Mouse (Mus musculus) kidney, embryonic 16.5 days (tissue): ENCODE data around the gene Fam219a. TPM values are rescaled to one million over a fixed set of nuclear protein-coding genes. Genes with fewer than 3 reads are reported as not detected.

Experiments
- ATAC-seq: fragments of 200-750 bp; cut with Nextera tagmentation; 2 replicates; pipeline ENCODE4 v1.8.0; 2017; ENCODE audit warnings: moderate TSS enrichment; ENCODE audit not compliant: low FRiP score, low TSS enrichment
- H3K27ac ChIP-seq: fragments of 300-500 bp; sonication (generic); 2 replicates; pipeline ENCODE4 v1.5.1; 2014; ENCODE audit warnings: low read length
- H3K27me3 ChIP-seq: fragments of 300-500 bp; sonication (generic); 2 replicates; pipeline ENCODE4 v1.6.1; 2014; ENCODE audit warnings: low read length, control low read depth, mixed read lengths; ENCODE audit not compliant: insufficient read depth
- H3K36me3 ChIP-seq: fragments of 300-500 bp; sonication (generic); 2 replicates; pipeline ENCODE4 v1.6.1; 2014; ENCODE audit warnings: low read length, control low read depth, mixed read lengths; ENCODE audit not compliant: insufficient read depth
- H3K4me1 ChIP-seq: fragments of 300-500 bp; sonication (generic); 2 replicates; pipeline ENCODE4 v1.6.1; 2014; ENCODE audit warnings: low read length, control low read depth, mixed read lengths; ENCODE audit not compliant: insufficient read depth
- H3K4me2 ChIP-seq: fragments of 300-500 bp; sonication (generic); replicated peaks from 2 replicates; pipeline ENCODE4 v1.6.1; 2014; ENCODE audit warnings: low read depth, low read length
- H3K4me3 ChIP-seq: fragments of 300-500 bp; sonication (generic); 2 replicates; pipeline ENCODE4 v1.5.1; 2014; ENCODE audit warnings: mild to moderate bottlenecking, low read length
- H3K9ac ChIP-seq: fragments of 300-500 bp; sonication (generic); replicated peaks from 2 replicates; pipeline ENCODE4 v1.6.1; 2014; ENCODE audit warnings: low read length
- H3K9me3 ChIP-seq: fragments of 300-500 bp; sonication (generic); 2 replicates; pipeline ENCODE4 v1.6.1; 2016; ENCODE audit warnings: low read length, control low read depth
- WGBS: fragments of 180-500 bp; shearing (Covaris S2); extraction: QIAGEN DNeasy Blood & Tissue Kit; methylation state at CpG from one replicate; pipeline ENCODE4 v1.1.7; 2014; 5-methylcytosine and 5-hydroxymethylcytosine counted together
- polyA plus RNA-seq: library from polyadenylated mRNA; unstranded; fragments of >200 nt; fragmentation: Nextera tagmentation; extraction: Ambion mirVana; gene quantifications from 2 replicates; pipeline ENCODE4 v1.2.1, GENCODE M21; 2015

Fam219a gene
- polyA plus RNA-seq, 1 experiment from 2014 or later = 2.2 TPM

- H3K4me3 ChIP-seq = no peak overlapping the region
- H3K4me2 ChIP-seq = no peak overlapping the region
- H3K4me1 ChIP-seq = no peaks in the 10 kb centered on the region
- no peak overlapping the region for H3K9ac ChIP-seq
- no peaks in the 10 kb centered on the region for H3K36me3 ChIP-seq
- 83% methylated on average over 7 of the region's 7 CpGs for WGBS
- ATAC-seq = no peak
- peaks cover 3% of the 10 kb centered on the region; the same call in 1 of the 2 replicates for H3K27me3 ChIP-seq
- H3K9me3 ChIP-seq = no peaks in the 10 kb centered on the region
- H3K27ac ChIP-seq = no peak overlapping the region
Measured at GRCm38 (mm10) chr4:41583353-41583752, 14.0 kb upstream of the Fam219a start.

DNA sequence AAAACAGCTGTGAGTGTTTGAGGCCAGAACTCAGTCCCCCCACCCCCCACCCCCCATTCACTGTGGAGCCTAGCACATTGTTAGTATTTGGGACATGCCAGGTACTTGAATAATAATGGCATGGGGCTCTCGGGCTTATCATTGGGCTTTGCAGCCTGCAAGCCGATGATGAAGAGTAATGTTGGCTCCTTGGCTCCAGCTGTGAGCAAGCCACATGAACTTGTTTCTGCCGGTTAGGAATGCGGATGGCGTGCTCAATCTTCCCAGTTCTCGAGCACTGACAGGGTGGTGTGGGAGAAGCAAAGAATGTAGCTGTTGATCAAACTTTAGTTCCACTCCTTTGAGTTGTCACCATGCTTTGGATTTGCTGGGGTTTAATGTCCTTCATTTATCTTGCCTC, 6.6 kb upstream of the Fam219a start:
- Histone ChIP-seq H3K27ac (no peak overlapping the region), H3K9me3 (no peaks in the 10 kb centered on the region), H3K9ac (no peak overlapping the region), H3K36me3 (no peaks in the 10 kb centered on the region), H3K4me2 (no peak overlapping the region), H3K4me1 (no peaks in the 10 kb centered on the region), H3K4me3 (no peak overlapping the region), H3K27me3 (no peaks in the 10 kb centered on the region)
- ATAC-seq = no peak
- WGBS = 53% methylated on average over 6 of the region's 6 CpGs

DNA sequence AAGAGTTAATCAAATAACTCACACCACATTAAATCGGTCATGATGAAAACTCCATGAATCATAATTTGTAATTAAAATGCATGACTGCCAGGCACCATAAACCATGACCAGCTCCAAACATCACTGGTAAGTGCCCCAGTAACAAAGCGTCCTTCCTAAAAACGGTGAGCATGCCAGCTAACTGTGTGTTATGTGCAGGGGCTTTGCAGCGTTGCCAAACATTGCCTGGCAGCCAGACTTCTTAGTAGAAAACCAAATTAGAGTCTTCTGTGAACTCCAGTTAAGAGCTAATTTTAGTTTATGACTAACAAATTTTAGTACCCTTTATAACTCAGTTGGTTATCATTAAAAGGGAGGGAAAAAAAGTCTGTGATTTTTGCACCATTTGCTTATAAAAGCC, 4.2 kb upstream of the Fam219a start:
- Histone ChIP-seq H3K27ac (no peak overlapping the region), H3K9ac (no peak overlapping the region), H3K27me3 (no peaks in the 10 kb centered on the region), H3K4me3 (no peak overlapping the region), H3K4me1 (peaks cover 8% of the 10 kb centered on the region), H3K9me3 (no peaks in the 10 kb centered on the region), H3K4me2 (no peak overlapping the region), H3K36me3 (no peaks in the 10 kb centered on the region)
- ATAC-seq = no peak
- 70% methylated on average over 4 of the region's 4 CpGs for WGBS

- ATAC-seq = no peak
- no peak overlapping the region for H3K27ac ChIP-seq
- H3K4me3 ChIP-seq = no peak overlapping the region
- H3K9me3 ChIP-seq = no peaks in the 10 kb centered on the region
- H3K9ac ChIP-seq = no peak overlapping the region
- no peak overlapping the region for H3K4me2 ChIP-seq
- no peaks in the 10 kb centered on the region for H3K36me3 ChIP-seq
- H3K27me3 ChIP-seq = peaks cover 9% of the 10 kb centered on the region; the same call in 1 of the 2 replicates
- H3K4me1 ChIP-seq = peaks cover 15% of the 10 kb centered on the region
- WGBS = 22% methylated on average over 5 of the region's 5 CpGs
Measured at GRCm38 (mm10) chr4:41571490-41571889, 2.2 kb upstream of the Fam219a start.

DNA sequence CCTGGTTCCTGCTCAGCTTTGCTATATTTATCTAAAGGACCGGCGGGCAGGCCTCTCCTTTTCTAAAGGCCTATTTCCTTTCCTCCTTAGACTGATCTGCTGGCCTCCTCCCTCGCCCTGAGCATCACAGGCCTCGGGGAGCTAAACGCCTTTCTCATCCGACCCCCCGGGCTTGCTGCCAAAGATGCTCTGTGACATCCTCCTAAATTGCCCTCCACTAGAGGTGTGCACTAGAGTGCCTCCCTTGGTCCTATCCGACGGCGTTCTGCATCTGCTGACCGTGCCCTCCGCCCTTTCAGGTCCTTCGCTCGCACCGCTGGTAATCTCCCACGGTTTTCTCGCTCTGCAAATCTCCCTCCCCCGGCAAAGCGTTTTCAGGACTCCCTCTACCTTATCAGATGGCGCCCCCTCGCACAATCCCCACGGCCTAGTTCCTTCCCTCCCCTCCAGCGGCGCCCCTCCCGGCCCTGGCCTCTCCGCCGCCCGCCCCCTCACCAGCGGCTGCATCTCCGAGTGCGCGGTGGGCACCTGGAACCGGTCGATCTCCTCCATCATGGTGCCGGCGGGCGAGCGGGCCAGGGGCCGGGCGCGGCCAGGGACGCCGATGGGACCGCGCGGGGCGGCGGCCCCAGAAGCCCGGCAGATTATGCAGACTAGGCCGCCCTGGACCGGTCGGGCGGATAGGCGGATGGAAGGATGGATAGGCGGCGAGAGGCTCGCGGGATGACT, 492 bp downstream of the Fam219a start:
- peak; percentile 9; the same call in 1 of the 2 replicates for ATAC-seq
- H3K36me3 ChIP-seq = no peaks in the 10 kb centered on the region
- 1% methylated on average over 57 of the region's 58 CpGs for WGBS
- peak overlapping the region; percentile 96 for H3K4me2 ChIP-seq
- peak overlapping the region; percentile 80 for H3K4me3 ChIP-seq
- H3K27ac ChIP-seq = peak overlapping the region; percentile 32
- H3K27me3 ChIP-seq = peaks cover 9% of the 10 kb centered on the region; the same call in 1 of the 2 replicates
- H3K4me1 ChIP-seq = peaks cover 25% of the 10 kb centered on the region
- H3K9ac ChIP-seq = peak overlapping the region; percentile 78
- no peaks in the 10 kb centered on the region for H3K9me3 ChIP-seq

- H3K4me2 ChIP-seq = peak overlapping the region; percentile 96
- WGBS = 5% methylated on average over 19 of the region's 19 CpGs
- peaks cover 9% of the 10 kb centered on the region; the same call in 1 of the 2 replicates for H3K27me3 ChIP-seq
- H3K9ac ChIP-seq = peak overlapping the region; percentile 78
- H3K27ac ChIP-seq = peak overlapping the region; percentile 32; the same call in 1 of the 2 replicates
- peaks cover 25% of the 10 kb centered on the region for H3K4me1 ChIP-seq
- ATAC-seq = no peak
- no peaks in the 10 kb centered on the region for H3K9me3 ChIP-seq
- H3K36me3 ChIP-seq = no peaks in the 10 kb centered on the region
- peak overlapping the region; percentile 80 for H3K4me3 ChIP-seq
Measured at GRCm38 (mm10) chr4:41568239-41568638, 1.1 kb downstream of the Fam219a start.

DNA sequence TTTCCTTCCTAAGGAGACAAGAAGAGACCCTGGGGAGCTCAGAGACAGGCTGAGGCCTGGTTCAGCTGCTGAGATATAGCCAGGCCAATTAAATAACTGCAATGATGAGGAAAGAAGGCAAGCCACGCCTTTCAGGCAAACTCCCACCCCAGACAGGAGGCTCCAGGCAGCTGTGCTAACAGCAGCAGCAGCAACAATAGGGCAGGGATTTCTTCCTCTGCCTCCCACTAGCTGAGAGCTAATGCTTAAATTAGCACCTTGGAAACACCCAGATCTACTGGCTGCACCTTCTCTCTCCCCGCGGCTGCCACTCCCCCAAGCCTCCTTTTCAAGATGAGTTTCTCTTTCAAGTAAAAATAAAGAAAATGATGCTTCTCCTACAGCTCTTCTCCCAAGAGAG, 3.2 kb downstream of the Fam219a start:
- Histone ChIP-seq H3K4me1 (peaks cover 25% of the 10 kb centered on the region), H3K4me2 (no peak overlapping the region), H3K27me3 (peaks cover 9% of the 10 kb centered on the region; the same call in 1 of the 2 replicates), H3K36me3 (no peaks in the 10 kb centered on the region), H3K4me3 (no peak overlapping the region), H3K9me3 (no peaks in the 10 kb centered on the region), H3K27ac (no peak overlapping the region), H3K9ac (no peak overlapping the region)
- no peak for ATAC-seq
- WGBS = 6% methylated on average over 3 of the region's 3 CpGs

- Histone ChIP-seq H3K4me1 (peaks cover 15% of the 10 kb centered on the region), H3K27me3 (peaks cover 9% of the 10 kb centered on the region; the same call in 1 of the 2 replicates), H3K4me3 (no peak overlapping the region), H3K36me3 (no peaks in the 10 kb centered on the region), H3K9me3 (no peaks in the 10 kb centered on the region), H3K4me2 (no peak overlapping the region), H3K9ac (no peak overlapping the region), H3K27ac (no peak overlapping the region)
- no peak for ATAC-seq
- 82% methylated on average over 5 of the region's 5 CpGs for WGBS
Measured at GRCm38 (mm10) chr4:41563297-41563696, 6.0 kb downstream of the Fam219a start.

- Histone ChIP-seq H3K9me3 (no peaks in the 10 kb centered on the region), H3K4me1 (peaks cover 5% of the 10 kb centered on the region; the same call in 1 of the 2 replicates), H3K27ac (no peak overlapping the region), H3K27me3 (no peaks in the 10 kb centered on the region), H3K9ac (no peak overlapping the region), H3K36me3 (no peaks in the 10 kb centered on the region), H3K4me2 (no peak overlapping the region), H3K4me3 (no peak overlapping the region)
- WGBS = 71% methylated on average over 3 of the region's 3 CpGs
- ATAC-seq = no peak
Measured at GRCm38 (mm10) chr4:41557092-41557491, 12.2 kb downstream of the Fam219a start.

DNA sequence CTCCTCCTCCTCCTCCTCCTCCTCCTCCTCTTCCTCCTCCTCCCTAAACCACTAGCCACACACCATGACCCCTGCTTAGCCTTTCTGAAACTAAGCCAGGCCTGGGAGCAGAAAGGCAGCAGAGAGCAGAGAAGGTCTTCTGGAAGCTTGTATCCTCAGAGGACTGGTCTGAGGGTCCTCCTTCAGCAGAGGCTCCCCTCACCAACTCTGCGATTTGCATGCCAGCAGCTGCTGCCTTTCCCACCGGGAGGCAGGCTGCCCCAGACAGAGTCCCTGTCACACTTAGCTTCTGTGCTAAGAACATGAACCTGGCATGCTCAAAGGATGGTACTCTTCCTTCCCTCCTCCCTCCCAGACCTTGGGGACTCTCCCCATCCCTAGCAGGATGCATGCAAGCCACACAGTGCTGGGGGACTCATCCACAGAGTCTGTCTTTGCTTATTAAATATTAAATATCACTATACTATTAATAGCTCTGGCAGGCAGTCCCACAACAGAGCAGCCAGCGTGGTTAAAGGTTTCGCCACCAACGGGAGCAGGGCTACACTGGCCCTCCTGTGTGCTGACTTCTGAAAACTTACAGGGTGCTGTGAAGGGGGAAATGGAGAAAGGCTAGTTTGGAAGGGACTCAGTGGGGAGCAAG, 12.9 kb downstream of the Fam219a start:
- no peaks in the 10 kb centered on the region for H3K9me3 ChIP-seq
- H3K27me3 ChIP-seq = no peaks in the 10 kb centered on the region
- no peak overlapping the region for H3K4me2 ChIP-seq
- no peak overlapping the region for H3K4me3 ChIP-seq
- WGBS = 52% methylated on average over 5 of the region's 5 CpGs
- no peaks in the 10 kb centered on the region for H3K36me3 ChIP-seq
- no peak overlapping the region for H3K9ac ChIP-seq
- peaks cover 5% of the 10 kb centered on the region; the same call in 1 of the 2 replicates for H3K4me1 ChIP-seq
- H3K27ac ChIP-seq = no peak overlapping the region
- ATAC-seq = no peak
